Mouse (Mus musculus) heart, adult 2 months (tissue): ENCODE measurements around the gene Cdca5. TPM values are rescaled to one million over a fixed set of nuclear protein-coding genes. Genes with fewer than 3 reads are reported as not detected.

Experiments used
- DNase-seq, 2 experiments: peaks; one replicate each; pipeline ENCODE4 v3.0.0; 2021
- H3K27ac ChIP-seq: fragments of 200-600 bp; 2 replicates; pipeline ENCODE4 v1.8.1; 2022
- H3K27me3 ChIP-seq: fragments of 200-500 bp; 2 replicates; pipeline ENCODE4 v1.6.1; 2012; ENCODE audit warnings: mild to moderate bottlenecking, low read length, inconsistent platforms, mixed read lengths; ENCODE audit not compliant: control insufficient read depth, insufficient read depth
- H3K36me3 ChIP-seq: fragments of 200-500 bp; 2 replicates; pipeline ENCODE4 v1.6.1; 2012; ENCODE audit warnings: low read length, inconsistent platforms; ENCODE audit not compliant: control insufficient read depth, insufficient read depth
- H3K4me1 ChIP-seq: fragments of 200-500 bp; 2 replicates; pipeline ENCODE4 v1.6.1; 2011; ENCODE audit warnings: low read length; ENCODE audit not compliant: control insufficient read depth, insufficient read depth
- H3K4me3 ChIP-seq: fragments of 200-600 bp; 2 replicates; pipeline ENCODE4 v1.8.1; 2022
- H3K79me2 ChIP-seq: fragments of 200-500 bp; replicated peaks from 2 replicates; pipeline ENCODE4 v1.6.1; 2012; ENCODE audit warnings: mild to moderate bottlenecking, inconsistent platforms, low read length, moderate library complexity, mixed read lengths; ENCODE audit not compliant: control insufficient read depth, insufficient read depth
- H3K9ac ChIP-seq: fragments of 200-500 bp; 2 replicates; pipeline ENCODE4 v1.6.1; 2012; ENCODE audit warnings: low read depth, mild to moderate bottlenecking, control low read depth, inconsistent platforms, low read length, mixed read lengths
- CTCF ChIP-seq: fragments of 200-600 bp; IDR thresholded peaks from 2 replicates; pipeline ENCODE4 v1.8.1; 2022; ENCODE audit warnings: antibody characterized with exemption, mild to moderate bottlenecking, moderate library complexity
- EP300 ChIP-seq: fragments of 200-500 bp; IDR thresholded peaks from 2 replicates; pipeline ENCODE4 v1.6.1; 2011; ENCODE audit warnings: low read depth, low read length, control low read depth; ENCODE audit not compliant: insufficient read depth
- POLR2A ChIP-seq: fragments of 200-500 bp; IDR thresholded peaks from 2 replicates; pipeline ENCODE4 v1.6.1; 2011; ENCODE audit warnings: mild to moderate bottlenecking, low read depth, low read length, control low read depth; ENCODE audit not compliant: insufficient read depth
- WGBS: fragments of 180-500 bp; shearing (Covaris S2); methylation state at CpG from one replicate; pipeline ENCODE4 v1.1.7; 2018; 5-methylcytosine and 5-hydroxymethylcytosine counted together
- intact Hi-C: fragments of 180-260 bp; cut with DNase I; formaldehyde crosslinking; loops from one replicate; pipeline ENCODE4 v1.15.1; 2025
- microRNA-seq, 2 experiments: library from miRNA; unstranded; fragments of <30 nt; microRNA quantifications; one replicate each; pipeline ENCODE4 v1.2.0; 2021
- polyA plus RNA-seq: library from polyadenylated mRNA; depleted of rRNA; stranded (reverse); fragments of >200 nt; gene quantifications from 2 replicates; pipeline ENCODE4 v1.2.3, GENCODE M21; 2012; rRNA removed
- total RNA-seq, 2 experiments: library from RNA; stranded (reverse); gene quantifications; 2 replicates each; pipeline ENCODE4 v1.2.3; 2021

Cdca5 gene
- total and polyA plus RNA-seq, 3 experiments: 0.27 TPM; not detected in 2

DNA sequence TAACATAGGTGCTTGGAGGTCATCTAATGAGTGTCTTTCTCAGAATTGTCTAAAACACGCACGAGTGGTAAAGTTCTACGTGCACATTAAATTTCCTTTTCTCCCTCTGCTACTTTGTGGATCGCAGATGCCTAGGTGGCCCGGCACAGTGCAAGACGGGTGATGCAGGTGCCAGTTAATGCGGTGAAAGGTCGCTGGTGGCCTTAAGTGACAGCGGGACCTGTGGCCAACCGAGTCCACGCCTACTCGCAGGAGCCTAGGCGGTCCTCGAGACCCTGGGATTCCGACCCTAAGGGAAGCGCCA lies 55.5 kb downstream of the Cdca5 start:
- Histone ChIP-seq H3K27ac (peak overlapping the region; percentile 97), H3K9ac (peak overlapping the region; percentile 90), H3K27me3 (no peaks in the 10 kb centered on the region), H3K79me2 (no peaks in the 10 kb centered on the region), H3K4me3 (peak overlapping the region; percentile 94), H3K4me1 (peaks cover 1% of the 10 kb centered on the region; the same call in 1 of the 2 replicates), H3K36me3 (no peaks in the 10 kb centered on the region)
- TF ChIP-seq CTCF (no peak), POLR2A (no peak), EP300 (no peak)
- intact Hi-C loops: loop anchor here (1.0 to 2.0 kb wide), 2 partner anchors 12 to 96 kb away; partner anchors contain the start of gene Snx15
- no peak for DNase-seq
- WGBS: 3% methylated on average over 16 of the region's 16 CpGs

DNA sequence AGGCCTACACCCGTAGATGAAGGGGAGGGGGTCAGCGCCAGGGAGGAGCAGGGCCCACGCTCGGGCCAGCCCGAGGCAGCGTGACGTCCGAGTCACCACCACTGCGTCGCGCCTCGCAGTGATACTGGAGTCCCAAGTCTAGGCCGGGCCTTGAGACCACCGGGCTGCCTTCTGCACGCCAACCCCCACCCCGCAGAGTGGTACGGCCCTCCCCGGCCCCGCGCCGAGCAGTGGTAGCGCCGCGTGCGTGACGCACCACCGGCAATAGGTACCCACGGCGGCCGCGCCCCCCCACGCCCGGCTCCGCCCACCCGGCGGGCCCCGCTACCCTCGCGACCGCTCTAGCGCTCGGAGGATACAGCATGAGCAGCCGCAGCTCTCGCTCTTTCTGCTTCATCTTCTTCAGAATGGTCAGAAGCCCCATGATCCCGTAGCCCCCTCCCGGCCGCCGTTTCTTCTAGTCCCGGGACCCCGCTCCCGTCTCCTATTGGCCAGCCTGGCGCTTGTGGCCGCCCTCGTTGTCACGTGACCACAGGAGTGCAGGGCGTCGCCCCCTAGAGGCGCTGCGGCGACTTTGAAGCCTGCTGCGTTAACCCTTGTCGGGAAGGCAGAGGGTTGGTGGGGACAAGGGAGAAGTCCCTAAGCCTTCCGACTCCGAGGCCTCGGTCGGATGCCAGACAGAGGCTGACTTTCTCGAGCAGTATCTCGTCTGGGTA lies 56.1 kb downstream of the Cdca5 start, which contains the start of gene Batf2:
Gene Batf2, plus strand, starts transcription at position 306 of the 716 bp plus-strand sequence.
- peak; percentile 91 to 93 for DNase-seq
- under 1% methylated on average over 65 of the region's 68 CpGs for WGBS
- Histone ChIP-seq H3K27me3 (no peaks in the 10 kb centered on the region), H3K79me2 (no peaks in the 10 kb centered on the region), H3K9ac (peak within 1 kb of the TSS; percentile 90), H3K36me3 (no peaks in the 10 kb centered on the region), H3K4me1 (peaks cover 1% of the 10 kb centered on the region; the same call in 1 of the 2 replicates), H3K27ac (peak within 1 kb of the TSS; percentile 97), H3K4me3 (peak within 1 kb of the TSS; percentile 94)
- intact Hi-C loops: loop anchor here (1.0 to 2.0 kb wide), 2 partner anchors 13 to 96 kb away; partner anchors contain the start of gene Snx15
- TF ChIP-seq POLR2A (peak; percentile 42; the same call in 1 of the 2 replicates), CTCF (peak; percentile 73), EP300 (no peak)

- no peak for TF ChIP-seq EP300
- peak; percentile 67 for TF ChIP-seq CTCF
- H3K4me1 ChIP-seq: peaks cover 1% of the 10 kb centered on the region; the same call in 1 of the 2 replicates
- intact Hi-C loops: loop anchor here (2.0 kb wide), 1 partner anchor 95 kb away; no protein-coding TSS in a partner anchor
- no peaks in the 10 kb centered on the region for H3K27me3 ChIP-seq
- no peaks in the 10 kb centered on the region for H3K36me3 ChIP-seq
- H3K4me3 ChIP-seq: peak within 1 kb of the TSS; percentile 94
- WGBS: 1% methylated on average over 15 of the region's 15 CpGs
- H3K9ac ChIP-seq: peak within 1 kb of the TSS; percentile 90
- H3K27ac ChIP-seq: peak within 1 kb of the TSS; percentile 97
- no peaks in the 10 kb centered on the region for H3K79me2 ChIP-seq
- peak in 1 of 2 experiments; percentile 79 for DNase-seq
These were observed 56.6 kb downstream of the Cdca5 start, which contains the start of gene Arl2 for GRCm38 (mm10) chr19:6141394-6141749. Arl2 (minus strand) TSS chr19:6141548.

Small RNA genes within 50 kb of the gene (microRNA-seq; reads per million reads assigned to microRNA genes)
- gene Mir6988: 1.9 to 2.2 reads per million in 2 experiments

Other genes with a start within 250 kb of the Cdca5 start
- gene Frmd8, start 209.7 kb upstream of the Cdca5 start, total RNA-seq: 1 to 10 TPM; 7.7 to 8.4 TPM
- gene Frmd8, start 209.7 kb upstream of the Cdca5 start, polyA plus RNA-seq: 7.0 and 9.3 TPM in 2 replicates
- gene Slc25a45, start 207.2 kb upstream of the Cdca5 start, total RNA-seq: 1 to 10 TPM; 2.8 TPM
- 7.9 and 8.2 TPM in 2 replicates for gene Slc25a45, start 207.2 kb upstream of the Cdca5 start, polyA plus RNA-seq
- under 1 TPM; 0.14 to 0.47 TPM for gene Tigd3, start 190.8 kb upstream of the Cdca5 start, total RNA-seq
- gene Tigd3, start 190.8 kb upstream of the Cdca5 start, polyA plus RNA-seq: 0.25 and 0.67 TPM in 2 replicates
- gene Dpf2, start 172.0 kb upstream of the Cdca5 start, total RNA-seq: 10 to 100 TPM; 82.3 to 83.5 TPM
- gene Dpf2, start 172.0 kb upstream of the Cdca5 start, polyA plus RNA-seq: 71.8 and 104 TPM in 2 replicates
- 1 to 10 TPM; 8.0 to 8.4 TPM for gene Cdc42ep2, start 160.2 kb upstream of the Cdca5 start, total RNA-seq
- 11.7 and 19.0 TPM in 2 replicates for gene Cdc42ep2, start 160.2 kb upstream of the Cdca5 start, polyA plus RNA-seq
- gene Pola2, start 120.8 kb upstream of the Cdca5 start, total RNA-seq: 10 to 100 TPM in 1 of 2 experiments, 1 to 10 TPM in 1; 8.6 to 10.9 TPM
- 27.9 and 38.7 TPM in 2 replicates for gene Pola2, start 120.8 kb upstream of the Cdca5 start, polyA plus RNA-seq
- not detected for gene Slc22a20, start 98.8 kb upstream of the Cdca5 start, total RNA-seq
- not detected in 2 replicates for gene Slc22a20, start 98.8 kb upstream of the Cdca5 start, polyA plus RNA-seq
- 10 to 100 TPM; 26.4 to 26.8 TPM for gene Capn1, start 69.1 kb upstream of the Cdca5 start, total RNA-seq
- gene Capn1, start 69.1 kb upstream of the Cdca5 start, polyA plus RNA-seq: 21.5 and 26.2 TPM in 2 replicates
- gene Syvn1, start 38.4 kb upstream of the Cdca5 start, total RNA-seq: 10 to 100 TPM; 21.3 to 24.2 TPM
- 17.1 and 23.1 TPM in 2 replicates for gene Syvn1, start 38.4 kb upstream of the Cdca5 start, polyA plus RNA-seq
- gene Mrpl49, start 27.2 kb upstream of the Cdca5 start, total RNA-seq: 10 to 100 TPM; 37.1 to 39.0 TPM
- gene Mrpl49, start 27.2 kb upstream of the Cdca5 start, polyA plus RNA-seq: 23.5 and 33.0 TPM in 2 replicates
- gene Fau, start 27.1 kb upstream of the Cdca5 start, total RNA-seq: 100 to 1,000 TPM; 550 to 636 TPM
- gene Fau, start 27.1 kb upstream of the Cdca5 start, polyA plus RNA-seq: 265 and 386 TPM in 2 replicates
- gene Znhit2, start 23.8 kb upstream of the Cdca5 start, total RNA-seq: 10 to 100 TPM in 1 of 2 experiments, 1 to 10 TPM in 1; 9.9 to 13.4 TPM
- gene Znhit2, start 23.8 kb upstream of the Cdca5 start, polyA plus RNA-seq: 12.3 and 14.4 TPM in 2 replicates
- 1 to 10 TPM; 2.7 to 3.7 TPM for gene Tm7sf2, start 16.6 kb upstream of the Cdca5 start, total RNA-seq
- 9.3 and 11.9 TPM in 2 replicates for gene Tm7sf2, start 16.6 kb upstream of the Cdca5 start, polyA plus RNA-seq
- gene Vps51, start 7.8 kb upstream of the Cdca5 start, total RNA-seq: 10 to 100 TPM; 19.1 to 22.0 TPM
- gene Vps51, start 7.8 kb upstream of the Cdca5 start, polyA plus RNA-seq: 35.1 and 39.0 TPM in 2 replicates
- not detected for gene Tmem262, start 5.0 kb upstream of the Cdca5 start, total RNA-seq
- not detected in 2 replicates for gene Tmem262, start 5.0 kb upstream of the Cdca5 start, polyA plus RNA-seq
- gene Gm28374, start 2.7 kb upstream of the Cdca5 start, total RNA-seq: not detected
- gene Gm28374, start 2.7 kb upstream of the Cdca5 start, polyA plus RNA-seq: not detected in 2 replicates
- gene Zfpl1, start within 50 bp of the Cdca5 start, total RNA-seq: 10 to 100 TPM; 13.8 to 15.6 TPM
- gene Zfpl1, start within 50 bp of the Cdca5 start, polyA plus RNA-seq: 47.5 and 50.7 TPM in 2 replicates
- gene AC131692.1, start 9.4 kb downstream of the Cdca5 start, total RNA-seq: not detected
- not detected in 2 replicates for gene AC131692.1, start 9.4 kb downstream of the Cdca5 start, polyA plus RNA-seq
- not detected for gene Naaladl1, start 20.8 kb downstream of the Cdca5 start, total RNA-seq
- not detected in 2 replicates for gene Naaladl1, start 20.8 kb downstream of the Cdca5 start, polyA plus RNA-seq
- gene Sac3d1, start 33.7 kb downstream of the Cdca5 start, total RNA-seq: 10 to 100 TPM in 1 of 2 experiments, 1 to 10 TPM in 1; 8.7 to 10.3 TPM
- 13.1 and 15.4 TPM in 2 replicates for gene Sac3d1, start 33.7 kb downstream of the Cdca5 start, polyA plus RNA-seq
- gene Snx15, start 43.3 kb downstream of the Cdca5 start, total RNA-seq: 10 to 100 TPM; 14.1 to 16.6 TPM
- gene Snx15, start 43.3 kb downstream of the Cdca5 start, polyA plus RNA-seq: 22.0 and 29.5 TPM in 2 replicates
- 1 to 10 TPM in 1 of 2 experiments, under 1 TPM in 1; 0.98 to 1.6 TPM for gene Batf2, start 56.0 kb downstream of the Cdca5 start, total RNA-seq
- 2.3 and 3.2 TPM in 2 replicates for gene Batf2, start 56.0 kb downstream of the Cdca5 start, polyA plus RNA-seq
- 10 to 100 TPM; 62.1 to 72.9 TPM for gene Arl2, start 56.6 kb downstream of the Cdca5 start, total RNA-seq
- 153 and 155 TPM in 2 replicates for gene Arl2, start 56.6 kb downstream of the Cdca5 start, polyA plus RNA-seq
- not detected for gene Majin, start 99.4 kb downstream of the Cdca5 start, total RNA-seq
- gene Majin, start 99.4 kb downstream of the Cdca5 start, polyA plus RNA-seq: 0.20 and 0.23 TPM in 2 replicates
- gene Gpha2, start 141.4 kb downstream of the Cdca5 start, total RNA-seq: not detected
- gene Gpha2, start 141.4 kb downstream of the Cdca5 start, polyA plus RNA-seq: 0.27 TPM in 1 of 2 replicates, not detected in the other
- 10 to 100 TPM; 34.8 to 35.1 TPM for gene Ppp2r5b, start 150.9 kb downstream of the Cdca5 start, total RNA-seq
- 36.8 and 40.6 TPM in 2 replicates for gene Ppp2r5b, start 150.9 kb downstream of the Cdca5 start, polyA plus RNA-seq
- 10 to 100 TPM; 20.5 to 24.5 TPM for gene Atg2a, start 156.7 kb downstream of the Cdca5 start, total RNA-seq
- gene Atg2a, start 156.7 kb downstream of the Cdca5 start, polyA plus RNA-seq: 26.3 and 26.7 TPM in 2 replicates
- gene Ehd1, start 191.7 kb downstream of the Cdca5 start, total RNA-seq: 100 to 1,000 TPM in 1 of 2 experiments, 10 to 100 TPM in 1; 98.0 to 120 TPM
- gene Ehd1, start 191.7 kb downstream of the Cdca5 start, polyA plus RNA-seq: 111 and 142 TPM in 2 replicates
- gene Cdc42bpg, start 221.5 kb downstream of the Cdca5 start, total RNA-seq: 10 to 100 TPM; 11.7 to 13.9 TPM
- 7.0 and 7.7 TPM in 2 replicates for gene Cdc42bpg, start 221.5 kb downstream of the Cdca5 start, polyA plus RNA-seq
- 10 to 100 TPM; 13.9 to 14.0 TPM for gene Men1, start 250.0 kb downstream of the Cdca5 start, total RNA-seq
- 19.4 and 19.6 TPM in 2 replicates for gene Men1, start 250.0 kb downstream of the Cdca5 start, polyA plus RNA-seq